Mouse (Mus musculus): ENCODE measurements around the gene Tnrc6b. TPM values are rescaled to one million over a fixed set of nuclear protein-coding genes. Genes with fewer than 3 reads are reported as not detected.
A peak's percentile ranks its signal among the peaks of the same experiment; 100 is the strongest.

Gene Tnrc6b
- polyA plus RNA-seq, 1 experiment from 2014 or later = 15.4 TPM

DNA sequence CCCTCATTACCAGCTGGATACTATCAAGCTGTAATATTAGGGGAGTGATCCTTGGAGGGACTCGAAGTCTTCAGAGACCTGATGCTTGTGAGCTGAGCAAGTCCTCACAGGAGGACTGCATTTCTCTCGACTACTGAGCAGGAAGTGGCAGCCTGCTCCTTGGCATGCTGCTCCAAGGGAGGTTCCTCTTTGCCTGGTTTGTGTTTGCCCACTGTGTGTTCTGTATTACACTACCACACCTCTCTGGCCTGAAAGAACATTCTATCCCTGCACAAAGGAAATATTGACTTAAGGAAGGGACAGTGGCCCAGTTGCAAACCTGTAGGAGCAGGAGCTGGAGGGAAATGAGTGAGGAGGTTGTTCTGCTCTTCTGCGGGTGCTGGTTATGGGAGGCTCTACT, 278.6 kb downstream of the Tnrc6b start:
- H3K27ac ChIP-seq (replicated peaks in 1 of 2; ENCODE audit: control insufficient read depth in 1 of 2, insufficient read depth in 1 of 2, low read depth in 2 of 2, low read length in 2 of 2) = no peak overlapping the region
- 66% methylated on average over 3 of the region's 3 CpGs for WGBS
- no peak overlapping the region for H3K4me2 ChIP-seq (ENCODE audit: low read length)
- no peak overlapping the region for H3K4me3 ChIP-seq (ENCODE audit: control insufficient read depth in 1 of 2, insufficient read depth in 1 of 2, low read depth in 1 of 2, low read length in 2 of 2)
- H3K9me3 ChIP-seq (ENCODE audit: control insufficient read depth, low read length) = no peaks in the 10 kb centered on the region
- no peaks in the 10 kb centered on the region for H3K4me1 ChIP-seq (ENCODE audit: control insufficient read depth in 2 of 2, insufficient read depth in 2 of 2, low read length in 2 of 2)
- no peaks in the 10 kb centered on the region for H3K36me3 ChIP-seq (ENCODE audit: control insufficient read depth, insufficient read depth, low read length)
- no peak overlapping the region for H3K9ac ChIP-seq (ENCODE audit: low read length)
- H3K27me3 ChIP-seq (ENCODE audit: control insufficient read depth, insufficient read depth, low read length) = no peaks in the 10 kb centered on the region
- ATAC-seq (ENCODE audit: insufficient number of reproducible peaks, insufficient read depth, low FRiP score, low read depth) = no peak

Small RNA genes lying within 50 kb of the gene (microRNA-seq; reads per million reads assigned to microRNA genes)
- gene Mir5113 = 15.1 reads per million, percentile 28 among the genes with 10 or more reads in this experiment

Other genes starting within 250 kb of the Tnrc6b start
- not detected in 2 replicates for gene Enthd1, start 146.2 kb upstream of the Tnrc6b start, polyA plus RNA-seq (2014; fragmentation: Nextera tagmentation; extraction: Ambion mirVana)
- gene Grap2, start 138.7 kb upstream of the Tnrc6b start, polyA plus RNA-seq (2014; fragmentation: Nextera tagmentation; extraction: Ambion mirVana) = 2.1 and 2.4 TPM in 2 replicates
- 0.07 TPM in 2 replicates for gene Fam83f, start 39.5 kb upstream of the Tnrc6b start, polyA plus RNA-seq (2014; fragmentation: Nextera tagmentation; extraction: Ambion mirVana)
- gene Adsl, start 237.2 kb downstream of the Tnrc6b start, polyA plus RNA-seq (2014; fragmentation: Nextera tagmentation; extraction: Ambion mirVana) = 149 and 161 TPM in 2 replicates

Measured in heart, embryonic 14.5 days (tissue).